Mouse (Mus musculus) intestine, embryonic 16.5 days (tissue): ENCODE data around the gene Ms4a5. TPM values are rescaled to one million over a fixed set of nuclear protein-coding genes. Genes with fewer than 3 reads are reported as not detected.
A peak's percentile ranks its signal among the peaks of the same experiment; 100 is the strongest.
"Not testable (repeated sequence)": the region's sequence is repeated elsewhere in the genome, so short reads cannot be mapped to it uniquely, and the experiment has no call there.

ENCODE experiments used
- ATAC-seq: fragments of 200-750 bp; cut with Nextera tagmentation; 2 replicates; pipeline ENCODE4 v1.8.0; 2017; ENCODE audit warnings: moderate TSS enrichment, moderate library complexity
- H3K27ac ChIP-seq: fragments of 300-500 bp; sonication (generic); 2 replicates; pipeline ENCODE4 v1.5.1; 2014; ENCODE audit warnings: mild to moderate bottlenecking, low read length
- H3K27me3 ChIP-seq: fragments of 300-500 bp; sonication (generic); replicated peaks from 2 replicates; pipeline ENCODE4 v1.6.1; 2014; ENCODE audit warnings: low read length, control low read depth, mixed read lengths; ENCODE audit not compliant: control insufficient read depth, insufficient read depth
- H3K36me3 ChIP-seq: fragments of 300-500 bp; sonication (generic); 2 replicates; pipeline ENCODE4 v1.6.1; 2014; ENCODE audit warnings: low read length, control low read depth; ENCODE audit not compliant: control insufficient read depth, insufficient read depth
- H3K4me1 ChIP-seq: fragments of 300-500 bp; sonication (generic); 2 replicates; pipeline ENCODE4 v1.6.1; 2014; ENCODE audit warnings: low read length, control low read depth, mixed read lengths; ENCODE audit not compliant: control insufficient read depth, insufficient read depth
- H3K4me2 ChIP-seq: fragments of 300-500 bp; sonication (generic); 2 replicates; pipeline ENCODE4 v1.6.1; 2014; ENCODE audit warnings: low read depth, low read length, control low read depth
- H3K4me3 ChIP-seq: fragments of 300-500 bp; sonication (generic); 2 replicates; pipeline ENCODE4 v1.5.1; 2014; ENCODE audit warnings: mild to moderate bottlenecking, low read length
- H3K9ac ChIP-seq: fragments of 300-500 bp; sonication (generic); 2 replicates; pipeline ENCODE4 v1.6.1; 2014; ENCODE audit warnings: low read depth, low read length
- H3K9me3 ChIP-seq: fragments of 300-500 bp; sonication (generic); 2 replicates; pipeline ENCODE4 v1.6.1; 2016; ENCODE audit warnings: low read length, control low read depth; ENCODE audit not compliant: control insufficient read depth
- WGBS: fragments of 180-500 bp; shearing (Covaris S2); extraction: QIAGEN DNeasy Blood & Tissue Kit; methylation state at CpG from one replicate; pipeline ENCODE4 v1.1.7; 2014; 5-methylcytosine and 5-hydroxymethylcytosine counted together
- polyA plus RNA-seq: library from polyadenylated mRNA; unstranded; fragments of >200 nt; fragmentation: Nextera tagmentation; extraction: Ambion mirVana; gene quantifications from 2 replicates; pipeline ENCODE4 v1.2.1, GENCODE M21; 2015

Ms4a5 gene
- polyA plus RNA-seq, 1 experiment from 2014 or later = not detected

DNA sequence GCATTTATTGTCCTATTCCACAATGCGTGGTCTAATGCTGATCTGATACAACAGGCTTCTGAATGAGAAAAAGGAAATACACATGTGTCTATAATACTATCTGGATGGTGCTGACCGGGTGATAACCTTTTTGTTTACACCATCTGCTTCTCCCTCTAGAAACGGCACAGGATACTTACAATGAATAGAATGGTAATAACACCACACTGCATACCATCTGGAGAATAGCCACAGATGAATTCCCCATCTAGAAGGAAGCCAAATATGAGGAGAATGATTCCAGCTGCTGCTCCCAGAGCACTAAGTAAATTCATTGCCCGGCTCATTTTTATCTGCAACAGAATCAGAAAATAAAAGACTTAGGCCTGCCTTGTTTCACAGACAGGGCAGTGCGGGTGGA is 7.2 kb downstream of the Ms4a5 start:
- H3K9me3 ChIP-seq = no peaks in the 10 kb centered on the region
- no peaks in the 10 kb centered on the region for H3K36me3 ChIP-seq
- H3K9ac ChIP-seq = no peak overlapping the region
- no peak overlapping the region for H3K4me3 ChIP-seq
- 15% methylated on average over 5 of the region's 5 CpGs for WGBS
- ATAC-seq = peak; percentile 75
- no peaks in the 10 kb centered on the region for H3K27me3 ChIP-seq
- peak overlapping the region; percentile 14; the same call in 1 of the 2 replicates for H3K27ac ChIP-seq
- no peak overlapping the region for H3K4me2 ChIP-seq
- peaks cover 2% of the 10 kb centered on the region; the same call in 1 of the 2 replicates for H3K4me1 ChIP-seq

DNA sequence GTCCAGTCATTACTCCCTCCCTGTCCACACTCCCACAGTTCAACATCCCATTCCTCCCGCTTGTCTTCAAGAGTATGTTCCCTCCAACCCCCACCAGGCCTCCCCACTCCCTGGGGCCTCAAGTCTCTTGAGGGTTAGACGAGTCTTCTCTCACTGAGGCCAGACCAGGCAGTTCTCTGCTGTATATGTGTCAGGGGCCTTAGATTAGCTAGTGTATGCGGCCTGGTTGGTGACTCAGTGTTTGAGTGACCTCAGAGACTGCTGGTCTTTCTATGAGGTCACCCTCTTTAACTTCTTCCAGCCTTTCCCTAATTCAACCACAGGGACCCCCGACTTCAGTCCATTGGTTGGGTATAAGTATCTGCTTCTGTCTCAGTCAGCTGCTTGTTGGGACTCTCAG is 16.7 kb downstream of the Ms4a5 start:
- no peak for ATAC-seq
- Histone ChIP-seq H3K9ac (no peak overlapping the region), H3K27ac (no peak overlapping the region), H3K36me3 (no peaks in the 10 kb centered on the region), H3K27me3 (no peaks in the 10 kb centered on the region), H3K4me1 (no peaks in the 10 kb centered on the region), H3K9me3 (no peaks in the 10 kb centered on the region), H3K4me3 (no peak overlapping the region), H3K4me2 (no peak overlapping the region)
- 78% methylated on average over 4 of the region's 4 CpGs for WGBS

DNA sequence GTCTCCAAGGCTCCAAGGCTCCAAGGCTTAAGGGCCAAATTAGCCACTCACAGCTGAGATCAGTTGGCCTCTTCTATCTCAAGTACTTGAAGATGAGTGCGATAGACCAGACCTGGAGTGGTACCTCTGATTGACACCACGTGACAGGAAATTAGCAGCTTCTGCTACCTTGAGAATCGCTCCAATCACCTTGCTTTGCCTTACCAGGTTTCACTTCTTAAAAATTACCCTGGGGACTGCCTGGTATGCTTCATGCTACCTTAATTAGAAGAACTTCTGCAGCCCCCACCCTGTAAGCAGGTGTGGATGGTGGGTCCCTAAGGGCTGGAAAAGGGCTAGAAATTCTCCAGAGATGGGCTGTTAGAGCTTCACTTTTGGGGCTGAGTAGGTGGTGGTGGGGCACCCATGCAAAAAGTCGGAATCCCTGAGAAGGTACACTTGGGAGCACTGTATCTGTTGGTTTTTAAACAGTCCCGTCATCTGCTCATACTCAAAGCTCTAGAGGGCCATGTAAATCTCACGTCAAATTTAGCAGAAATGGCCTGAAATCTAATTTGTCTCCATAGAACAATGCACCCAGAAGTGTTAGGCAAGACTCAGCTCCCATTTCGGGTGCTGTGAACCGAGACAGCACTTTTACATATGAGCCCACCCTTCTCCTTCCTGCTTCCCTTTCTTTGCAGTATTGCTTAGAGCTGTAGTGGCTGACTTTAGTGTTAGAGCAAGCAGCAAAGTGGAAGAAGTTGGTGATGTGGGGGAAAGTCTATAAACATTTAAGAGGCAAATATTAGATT is 17.4 kb downstream of the Ms4a5 start, which contains the start of gene Ms4a1:
Gene Ms4a1, minus strand, starts transcription at position 190 of the 794 bp plus-strand sequence.
- H3K27ac ChIP-seq = no peak within 1 kb of the TSS
- H3K4me2 ChIP-seq = no peak within 1 kb of the TSS
- WGBS = 89% methylated on average over 8 of the region's 8 CpGs
- no peak within 1 kb of the TSS for H3K4me3 ChIP-seq
- no peaks in the 10 kb centered on the region for H3K36me3 ChIP-seq
- no peaks in the 10 kb centered on the region for H3K27me3 ChIP-seq
- no peaks in the 10 kb centered on the region for H3K4me1 ChIP-seq
- ATAC-seq = no peak
- H3K9ac ChIP-seq = no peak within 1 kb of the TSS
- H3K9me3 ChIP-seq = no peaks in the 10 kb centered on the region

DNA sequence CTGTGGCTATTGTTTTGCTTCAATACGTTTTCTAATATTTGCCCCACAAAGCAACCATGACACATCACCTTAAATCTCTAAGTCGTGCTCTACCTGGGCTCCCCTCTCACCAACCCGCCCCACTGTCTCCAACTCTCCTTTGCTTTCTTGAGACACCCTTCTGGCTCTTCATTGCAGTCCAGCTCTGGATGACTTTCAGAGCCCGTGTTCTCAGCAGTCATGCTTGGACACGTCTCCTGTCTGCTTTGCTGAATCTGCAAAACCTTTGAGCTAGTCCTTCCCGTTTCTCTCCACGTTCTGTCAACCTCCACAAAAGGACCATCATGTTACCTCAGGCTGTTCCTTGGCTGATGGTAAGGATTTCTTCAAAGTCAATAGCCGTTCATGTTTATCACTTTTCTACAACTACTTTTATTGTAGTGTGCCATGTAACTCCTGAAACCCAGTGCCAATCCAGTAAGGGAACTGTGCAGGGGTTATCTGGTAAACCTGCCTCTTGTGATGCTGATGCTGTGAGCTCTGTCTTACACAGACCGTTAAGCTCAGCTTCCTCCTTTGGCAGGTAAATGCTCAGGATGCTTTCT is 19.0 kb downstream of the Ms4a5 start:
- WGBS = 79% methylated on average over 9 of the region's 9 CpGs
- Histone ChIP-seq H3K4me1 (no peaks in the 10 kb centered on the region), H3K4me3 (no peak overlapping the region), H3K36me3 (no peaks in the 10 kb centered on the region), H3K9me3 (no peaks in the 10 kb centered on the region), H3K4me2 (no peak overlapping the region), H3K9ac (no peak overlapping the region), H3K27ac (no peak overlapping the region), H3K27me3 (no peaks in the 10 kb centered on the region)
- no peak for ATAC-seq

DNA sequence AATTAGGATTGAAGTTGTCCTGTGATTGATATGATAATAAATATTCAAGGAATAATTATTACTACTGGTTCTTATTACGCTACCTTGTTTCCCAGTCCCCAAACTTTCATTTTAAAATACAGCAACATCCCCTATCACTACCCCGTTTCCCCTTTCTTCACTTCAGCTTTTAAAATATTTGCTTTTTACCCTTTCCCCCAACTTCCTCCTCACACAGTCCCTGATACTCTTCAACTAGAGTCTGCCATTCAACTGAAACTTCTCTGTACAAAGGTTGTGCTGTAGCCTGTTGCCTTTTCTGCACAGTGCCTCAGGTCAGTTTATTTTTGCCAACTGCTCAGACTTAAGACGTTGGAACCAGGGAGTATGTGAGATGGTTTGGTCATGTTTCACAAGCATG is 20.1 kb downstream of the Ms4a5 start:
- Histone ChIP-seq H3K4me2 (no peak overlapping the region), H3K27me3 (no peaks in the 10 kb centered on the region), H3K9me3 (no peaks in the 10 kb centered on the region), H3K9ac (no peak overlapping the region), H3K36me3 (no peaks in the 10 kb centered on the region), H3K4me1 (no peaks in the 10 kb centered on the region), H3K27ac (no peak overlapping the region), H3K4me3 (no peak overlapping the region)
- no peak for ATAC-seq
- 74% methylated on average over 3 of the region's 3 CpGs for WGBS

DNA sequence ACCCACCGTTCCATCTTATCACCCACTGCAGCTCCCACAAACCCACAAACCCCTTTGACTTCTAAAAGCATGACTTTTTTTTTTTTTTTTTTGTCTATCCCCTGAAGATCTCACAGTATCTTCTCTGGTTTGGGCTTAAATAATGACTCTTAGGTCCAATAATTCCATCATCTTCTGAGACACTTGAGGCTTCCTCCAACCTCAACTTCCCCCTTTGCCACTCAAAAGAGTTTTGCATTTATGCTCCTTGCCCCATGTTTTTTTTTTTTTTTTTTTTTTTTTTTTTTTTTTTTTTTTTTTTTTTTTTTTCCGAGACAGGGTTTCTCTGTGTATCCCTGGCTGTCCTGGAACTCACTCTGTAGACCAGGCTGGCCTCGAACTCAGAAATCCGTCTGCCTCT is 20.7 kb downstream of the Ms4a5 start:
- not testable (repeated sequence) for H3K4me1 ChIP-seq, H3K9ac ChIP-seq, ATAC-seq, H3K9me3 ChIP-seq, H3K4me3 ChIP-seq, H3K27me3 ChIP-seq, H3K4me2 ChIP-seq, H3K36me3 ChIP-seq, H3K27ac ChIP-seq
- WGBS = 75% methylated on average over 4 of the region's 4 CpGs

DNA sequence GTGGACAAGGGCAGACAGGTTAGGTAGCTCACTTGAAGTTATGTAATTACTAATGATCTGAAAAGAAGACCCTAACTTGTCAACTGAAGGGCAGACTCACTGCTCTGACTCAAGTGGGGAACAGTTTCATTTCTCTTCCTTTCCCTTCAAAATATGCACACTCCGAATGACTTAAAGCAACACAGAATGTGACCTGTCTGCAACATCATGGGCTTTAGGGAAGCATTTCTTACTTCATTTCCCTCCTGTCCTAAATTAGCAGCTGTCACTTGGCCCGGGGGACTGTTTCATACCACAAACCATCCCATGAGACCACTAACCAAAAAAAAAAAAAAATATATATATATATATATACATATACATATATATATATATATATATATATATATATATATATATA is 22.2 kb downstream of the Ms4a5 start:
- ATAC-seq = no peak
- no peak overlapping the region for H3K27ac ChIP-seq
- no peak overlapping the region for H3K9ac ChIP-seq
- no peak overlapping the region for H3K4me3 ChIP-seq
- no peak overlapping the region for H3K4me2 ChIP-seq
- H3K27me3 ChIP-seq = no peaks in the 10 kb centered on the region
- no peaks in the 10 kb centered on the region for H3K4me1 ChIP-seq
- 78% methylated on average over 2 of the region's 2 CpGs for WGBS
- H3K36me3 ChIP-seq = no peaks in the 10 kb centered on the region
- H3K9me3 ChIP-seq = no peaks in the 10 kb centered on the region

DNA sequence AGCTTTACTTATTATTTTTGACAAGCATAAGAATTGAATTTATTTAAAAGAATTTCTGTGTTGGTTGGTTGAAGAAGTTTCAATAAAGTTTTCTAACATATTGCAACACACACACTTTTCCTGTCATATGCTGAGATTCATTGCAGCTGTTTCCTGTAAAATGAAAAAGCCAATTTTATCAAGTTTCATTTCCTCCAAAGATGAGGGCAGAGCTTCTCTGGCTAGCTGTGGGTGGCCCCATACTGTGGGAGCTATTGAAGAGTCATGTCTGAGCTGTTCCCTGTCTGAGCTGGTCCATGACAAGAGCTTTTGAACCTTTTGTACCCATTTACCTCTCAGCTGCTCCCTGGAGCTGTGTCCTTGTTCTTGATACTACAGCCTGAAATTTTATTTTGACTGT is 39.4 kb downstream of the Ms4a5 start:
- Histone ChIP-seq H3K4me3 (no peak overlapping the region), H3K27ac (no peak overlapping the region), H3K4me1 (no peaks in the 10 kb centered on the region), H3K9ac (no peak overlapping the region), H3K27me3 (no peaks in the 10 kb centered on the region), H3K4me2 (no peak overlapping the region), H3K36me3 (no peaks in the 10 kb centered on the region), H3K9me3 (no peaks in the 10 kb centered on the region)
- ATAC-seq = no peak

- ATAC-seq = no peak
- Histone ChIP-seq H3K36me3 (no peaks in the 10 kb centered on the region), H3K9me3 (no peaks in the 10 kb centered on the region), H3K27ac (no peak overlapping the region), H3K4me3 (no peak overlapping the region), H3K4me2 (no peak overlapping the region), H3K27me3 (no peaks in the 10 kb centered on the region), H3K9ac (no peak overlapping the region), H3K4me1 (no peaks in the 10 kb centered on the region)
- WGBS = 63% methylated on average over 5 of the region's 5 CpGs
Measured at GRCm38 (mm10) chr19:11242560-11242959, 41.1 kb downstream of the Ms4a5 start.
